Mouse (Mus musculus) Muller cell, postnatal 12 days (primary cell): ENCODE data around the gene Mtf1.
A peak's percentile ranks its signal among the peaks of the same experiment; 100 is the strongest.

Source experiments
- DNase-seq: peaks from one replicate; pipeline ENCODE4 v3.0.0-alpha.2; 2015; ENCODE audit errors: inconsistent ontology term

The Mtf1 gene

DNA sequence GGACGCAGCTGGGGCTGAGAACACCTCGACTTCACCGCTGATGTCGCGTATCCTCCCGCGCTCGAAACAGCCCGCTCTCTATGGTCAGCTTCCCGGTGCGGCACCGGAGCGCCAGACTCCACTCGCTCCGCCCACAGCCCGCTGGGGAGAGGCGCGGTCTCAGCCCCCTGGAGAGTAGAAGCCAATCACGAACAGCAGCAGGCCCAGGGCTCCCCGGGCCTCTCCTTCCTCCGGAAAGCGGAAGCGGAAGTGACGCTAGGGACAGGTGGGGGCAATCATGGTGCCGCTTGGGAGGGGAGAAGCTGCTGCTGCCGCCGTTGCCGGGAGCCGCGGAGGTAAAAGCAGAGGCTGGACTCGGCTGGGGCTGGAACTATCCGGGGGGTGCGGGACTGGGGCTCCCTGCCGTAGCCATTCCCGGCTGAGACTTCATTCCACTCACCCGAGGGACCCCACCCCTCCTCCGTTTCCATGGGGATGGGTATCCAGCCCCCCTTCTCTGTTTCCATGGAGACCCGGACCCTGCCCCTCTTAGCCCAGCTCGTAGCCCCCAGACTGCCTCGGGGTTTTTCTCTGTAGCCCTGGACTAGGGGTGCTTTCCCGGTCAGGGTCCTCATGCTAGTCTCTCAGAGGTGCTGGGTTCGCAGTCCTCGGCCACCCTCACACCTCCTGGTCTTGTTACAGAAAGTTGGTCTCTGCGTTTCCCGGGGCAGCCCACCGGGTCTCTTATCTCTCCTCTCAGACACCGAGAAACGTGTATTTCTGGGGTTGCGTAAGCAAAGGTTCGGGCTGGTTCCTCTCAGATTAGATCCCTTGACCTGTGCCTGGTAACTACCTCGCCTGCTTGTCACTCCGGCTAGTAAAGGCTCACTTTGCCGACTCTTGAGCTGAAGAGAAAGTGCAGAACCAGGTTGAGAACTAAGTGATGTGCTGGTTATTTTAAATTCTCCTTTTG, 681 bp downstream of the Mtf1 start:
- DNase-seq, result peak; percentile 98

DNA sequence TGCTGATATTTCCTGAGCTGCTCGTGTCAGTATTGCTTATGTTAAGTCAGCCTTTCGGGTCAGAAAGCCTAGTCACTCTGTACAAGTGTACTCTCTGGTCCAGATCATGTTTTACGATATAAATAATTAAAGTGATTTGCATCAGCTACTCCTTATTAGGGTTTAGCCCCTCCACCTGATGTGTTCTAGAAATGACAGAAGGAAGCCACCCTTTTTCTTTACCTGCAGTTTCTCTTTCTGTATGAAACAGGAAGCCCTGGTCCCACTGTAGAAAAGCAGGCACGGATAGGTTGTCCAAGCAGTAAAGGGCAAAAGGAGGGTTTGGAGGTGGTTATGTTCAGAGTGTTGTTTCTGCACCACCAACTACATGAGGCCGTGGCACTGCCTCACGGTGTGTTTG, 1.5 kb downstream of the Mtf1 start:
- no peak for DNase-seq

DNA sequence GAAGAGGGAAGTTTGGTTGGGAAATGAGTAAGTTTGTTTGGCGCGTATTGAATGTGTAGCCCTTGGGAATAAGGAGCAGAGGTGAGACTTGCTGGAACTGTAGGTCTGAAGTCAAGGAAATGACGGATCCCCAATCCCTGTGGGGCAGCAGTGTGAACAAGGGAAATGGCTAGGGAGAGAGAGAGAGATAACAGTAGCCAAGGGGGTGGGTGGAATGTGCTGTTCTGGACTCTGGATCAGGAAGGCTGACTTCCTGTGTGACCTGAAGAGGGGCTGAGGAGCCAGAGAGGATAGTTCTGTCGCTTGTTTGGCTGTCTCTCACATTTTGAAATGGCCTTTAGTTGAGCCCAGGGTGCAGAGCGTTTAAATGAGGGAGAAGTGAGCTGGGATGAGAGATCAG, 6.6 kb downstream of the Mtf1 start:
- DNase-seq, result no peak

DNA sequence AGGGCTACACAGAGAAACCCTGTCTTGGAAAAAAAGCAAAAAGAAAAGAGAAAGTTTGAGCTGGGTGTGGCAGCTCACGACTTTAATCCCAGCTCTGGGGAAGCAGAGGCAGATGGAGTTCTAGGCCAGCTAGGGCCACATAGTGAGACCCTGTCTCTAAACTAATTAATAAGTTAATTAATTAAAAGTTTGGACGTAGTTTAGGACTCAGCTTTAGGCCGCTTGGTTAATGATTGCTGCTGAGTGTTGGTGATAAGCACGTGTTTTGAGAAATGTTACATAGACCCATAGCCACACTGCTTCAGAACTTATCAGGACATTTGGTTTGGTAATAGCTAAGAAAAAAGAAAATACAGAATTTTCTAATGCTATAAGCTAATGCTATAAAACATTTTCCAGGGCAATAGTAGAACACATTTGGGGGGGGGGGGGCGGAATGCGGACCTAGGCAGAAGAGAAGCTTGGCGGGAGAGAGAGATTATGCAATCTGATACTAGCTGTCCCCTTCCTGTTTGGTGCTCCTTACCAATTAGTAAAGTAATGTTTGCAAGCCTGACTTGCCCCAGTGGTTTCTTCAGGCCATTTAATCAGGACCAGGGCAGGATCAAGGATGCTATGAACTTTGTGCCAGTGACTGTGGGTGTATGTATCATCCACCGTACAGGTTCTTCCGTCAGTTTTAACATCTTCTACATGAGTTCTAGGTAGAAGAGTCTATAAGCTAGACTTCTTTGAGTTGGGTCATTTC, 7.4 kb downstream of the Mtf1 start:
- no peak for DNase-seq

DNA sequence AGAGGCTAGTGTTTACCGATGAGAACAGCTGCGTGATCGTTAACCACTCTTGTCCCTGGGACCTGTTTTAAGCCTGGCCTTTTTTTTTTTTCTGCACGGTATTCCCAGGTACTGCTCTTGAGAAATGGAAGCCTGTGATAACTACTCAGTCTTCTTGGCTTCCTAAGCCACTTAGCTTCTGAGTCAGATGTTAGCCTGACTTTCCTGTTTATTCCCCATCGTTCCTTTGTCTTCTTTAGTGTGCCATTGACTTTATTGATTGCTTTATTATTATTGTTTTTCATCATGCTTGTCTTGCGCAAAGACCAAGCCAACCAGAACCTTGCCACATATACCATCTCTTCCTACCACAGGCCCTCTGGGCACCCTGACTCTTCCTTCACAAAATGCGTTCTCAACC, 8.2 kb downstream of the Mtf1 start:
- DNase-seq, result no peak

DNA sequence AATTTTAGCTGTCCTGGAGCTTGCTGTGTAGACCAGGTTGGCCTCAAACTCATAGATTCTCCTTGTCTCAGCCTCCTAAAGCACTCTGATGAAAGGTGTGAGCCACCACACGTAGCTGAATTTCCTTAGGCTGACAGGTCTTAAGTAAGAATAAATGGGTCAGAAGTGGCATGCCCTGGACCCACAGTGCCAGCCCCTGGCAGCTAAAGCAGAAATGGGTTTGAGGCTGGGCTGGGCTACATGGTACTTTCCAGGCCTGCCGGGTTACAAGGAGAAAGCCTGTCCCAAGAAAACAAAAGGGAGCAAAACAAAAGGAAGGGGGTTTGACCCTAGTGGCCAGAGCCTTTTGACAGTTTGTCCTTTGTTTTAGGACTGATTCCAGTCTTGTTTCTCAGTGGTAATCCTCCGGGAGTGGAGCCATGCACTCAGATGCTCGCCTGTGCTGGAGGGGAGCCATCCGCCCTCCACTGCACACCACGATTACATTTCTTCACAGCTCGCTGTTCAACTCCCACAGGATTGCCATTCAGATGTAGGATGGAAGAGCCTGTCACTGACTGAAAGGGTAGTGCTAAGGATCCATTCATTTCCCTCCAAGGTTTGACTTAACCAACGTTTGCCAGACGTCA, 9.6 kb downstream of the Mtf1 start:
- peak; percentile 83 for DNase-seq

DNA sequence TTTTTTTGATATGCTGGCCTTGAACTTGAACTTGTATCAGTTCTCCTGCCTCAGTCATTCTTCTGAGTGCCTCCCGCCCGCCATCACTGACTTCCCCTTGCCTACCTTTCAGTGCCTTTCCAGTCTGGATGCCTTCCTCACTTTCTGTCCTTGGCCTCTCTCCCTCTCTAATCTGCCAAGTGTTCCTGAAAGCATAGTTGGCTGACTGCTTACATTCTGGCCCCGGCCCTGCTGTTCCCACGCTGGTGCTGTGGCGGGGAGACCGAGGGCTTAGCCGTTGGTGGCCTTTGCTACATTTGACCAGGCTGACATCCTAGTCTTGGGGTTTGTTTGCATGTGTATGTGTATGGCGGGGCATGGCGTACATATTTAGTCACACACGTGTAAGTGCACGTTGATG, 14.0 kb downstream of the Mtf1 start:
- DNase-seq, result peak; percentile 34

DNA sequence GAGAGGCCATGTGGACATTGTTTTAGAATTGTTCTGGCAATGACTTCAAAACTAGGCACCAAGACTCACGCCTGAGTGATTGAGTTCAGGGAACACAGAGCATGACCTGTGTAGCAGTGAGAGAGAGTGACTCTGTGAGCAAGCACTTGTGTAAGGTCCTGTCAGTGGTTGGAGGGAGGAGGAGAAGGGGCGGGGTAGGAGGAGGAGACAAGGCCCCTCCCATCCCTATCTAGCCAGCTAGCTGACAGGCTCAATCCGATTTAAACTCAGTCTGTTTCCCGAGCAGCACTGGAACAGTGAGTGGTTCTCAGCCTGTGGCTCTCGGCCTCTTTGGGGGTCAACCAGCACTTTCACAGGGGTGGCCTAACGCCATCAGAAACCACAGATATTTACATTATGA, 15.9 kb downstream of the Mtf1 start:
- peak; percentile 88 for DNase-seq

DNA sequence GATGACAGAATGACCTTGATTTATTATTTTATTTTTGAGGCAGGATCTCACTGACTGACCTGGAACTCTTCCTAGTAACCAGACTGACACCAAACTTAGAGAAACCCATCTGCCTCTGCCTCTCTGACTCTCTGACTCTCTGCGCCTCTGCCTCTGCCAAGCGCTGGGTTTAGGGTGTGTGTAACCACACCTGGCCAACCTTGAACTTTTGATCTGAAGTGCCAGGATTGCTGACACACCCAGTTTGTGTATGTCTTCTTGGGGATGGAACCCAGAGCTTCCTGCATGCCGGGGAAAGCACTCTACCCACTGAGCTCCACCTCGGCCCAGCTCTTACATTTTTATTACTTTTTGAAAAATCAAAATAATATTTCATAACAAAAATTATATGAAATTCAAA, 16.9 kb downstream of the Mtf1 start:
- DNase-seq, result no peak

DNA sequence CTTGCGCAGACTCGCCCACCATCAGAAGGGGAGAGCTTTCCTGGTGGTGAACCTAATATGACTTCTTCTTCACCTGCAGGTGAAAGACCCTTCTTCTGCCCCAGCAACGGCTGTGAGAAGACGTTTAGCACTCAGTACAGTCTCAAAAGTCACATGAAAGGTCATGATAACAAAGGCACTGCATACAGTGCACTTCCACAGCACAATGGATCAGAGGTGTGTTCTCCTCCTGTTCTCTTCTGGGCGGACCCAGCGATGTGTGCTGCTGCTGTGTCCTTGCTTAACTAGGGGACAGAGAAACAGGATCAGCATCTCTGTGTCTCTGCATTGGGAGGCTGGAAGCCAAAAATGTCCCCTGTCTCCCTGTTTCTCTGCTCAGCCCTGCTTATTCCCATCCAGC, 23.1 kb downstream of the Mtf1 start:
- no peak for DNase-seq

DNA sequence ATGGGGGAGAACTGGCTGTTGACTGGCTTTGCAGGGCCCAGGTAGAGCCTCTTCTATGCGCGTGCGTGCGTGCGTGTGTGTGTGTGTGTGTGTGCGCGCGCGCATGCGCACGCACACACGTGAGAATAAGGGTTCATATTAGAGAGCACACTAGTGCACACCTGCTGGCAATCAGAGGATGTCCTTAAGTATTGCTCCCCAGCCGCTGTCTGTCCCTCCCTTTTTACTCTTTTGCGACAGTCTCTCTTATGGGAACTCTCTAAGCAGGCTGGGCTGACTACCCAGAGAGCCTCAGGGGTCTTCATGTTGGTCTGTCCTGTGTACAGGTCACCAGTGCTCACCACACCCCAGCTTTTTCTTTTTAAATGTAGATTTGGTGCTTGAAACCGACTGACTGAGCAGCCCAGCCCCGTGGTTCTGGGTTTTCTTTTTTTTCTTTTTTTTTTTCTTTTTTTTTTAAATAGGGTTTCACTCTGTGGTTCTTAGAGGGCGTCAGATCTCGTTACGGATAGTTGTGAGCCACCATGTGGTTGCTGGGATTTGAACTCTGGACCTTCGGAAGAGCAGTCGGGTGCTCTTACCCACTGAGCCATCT, 23.6 kb downstream of the Mtf1 start:
- DNase-seq, result no peak

DNA sequence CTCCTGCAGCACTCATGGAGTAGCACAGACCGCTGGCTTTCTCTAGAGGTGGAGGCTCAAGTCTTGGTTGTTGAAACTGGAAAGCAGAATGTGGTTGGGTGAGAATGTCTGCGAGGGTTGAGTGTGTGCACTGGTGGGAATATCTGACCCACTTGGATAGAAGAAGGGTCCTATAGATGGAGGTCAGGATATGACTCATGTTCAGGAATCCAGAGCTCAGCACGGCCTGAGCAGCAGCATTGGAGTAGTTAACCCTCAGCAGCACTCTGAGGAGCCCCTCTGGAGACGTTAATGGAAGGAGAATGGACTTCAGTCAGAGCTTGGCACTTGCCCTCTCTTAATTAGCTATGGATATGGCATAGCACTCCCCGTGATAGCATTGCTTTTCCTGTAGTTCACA, 27.8 kb downstream of the Mtf1 start:
- DNase-seq, result peak; percentile 73

DNA sequence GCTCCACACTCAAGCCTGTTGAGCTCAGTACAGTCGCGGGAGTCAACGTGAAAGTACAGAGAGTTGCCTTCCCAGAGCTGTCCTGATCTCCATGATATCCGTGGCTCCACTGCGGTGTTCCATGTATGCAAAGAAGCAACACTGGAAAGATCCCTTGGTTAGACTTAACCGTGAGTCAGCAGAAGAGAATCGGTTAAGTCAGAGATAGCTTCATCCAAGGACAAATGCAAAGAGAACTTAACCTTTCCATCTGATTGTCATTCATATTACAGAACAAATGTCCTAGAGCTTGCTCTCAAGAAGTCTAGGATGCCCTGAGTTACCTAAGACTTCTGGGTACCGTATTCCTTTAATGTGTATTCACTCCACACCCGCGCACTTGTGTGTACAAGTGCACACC, 30.9 kb downstream of the Mtf1 start:
- no peak for DNase-seq

DNA sequence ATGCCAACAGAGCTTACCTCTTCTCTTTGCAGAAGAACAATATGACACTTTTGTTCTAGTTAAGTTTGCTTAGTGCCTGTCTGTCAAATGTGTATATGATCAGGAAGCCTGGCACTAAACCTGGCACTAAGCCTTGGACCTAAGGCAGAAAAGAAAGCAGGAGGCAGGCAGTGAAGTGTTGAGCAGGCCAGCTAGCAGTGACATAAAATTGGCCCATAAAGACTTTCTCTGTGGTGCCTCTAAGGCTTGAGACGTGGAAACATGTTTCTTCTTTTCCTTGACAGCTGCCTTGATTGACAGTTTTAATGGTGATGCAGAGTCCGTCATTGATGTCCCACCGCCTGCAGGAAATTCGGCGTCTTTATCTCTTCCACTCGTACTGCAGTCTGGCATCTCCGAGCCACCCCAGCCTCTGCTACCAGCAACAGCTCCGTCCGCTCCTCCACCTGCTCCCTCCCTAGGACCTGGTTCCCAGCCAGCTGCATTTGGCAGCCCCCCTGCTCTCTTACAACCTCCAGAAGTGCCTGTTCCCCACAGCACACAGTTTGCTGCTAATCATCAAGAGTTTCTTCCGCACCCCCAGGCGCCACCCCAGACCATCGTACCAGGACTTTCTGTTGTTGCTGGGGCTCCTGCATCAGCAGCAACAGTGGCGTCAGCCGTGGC, 36.3 kb downstream of the Mtf1 start:
- DNase-seq, result no peak

DNA sequence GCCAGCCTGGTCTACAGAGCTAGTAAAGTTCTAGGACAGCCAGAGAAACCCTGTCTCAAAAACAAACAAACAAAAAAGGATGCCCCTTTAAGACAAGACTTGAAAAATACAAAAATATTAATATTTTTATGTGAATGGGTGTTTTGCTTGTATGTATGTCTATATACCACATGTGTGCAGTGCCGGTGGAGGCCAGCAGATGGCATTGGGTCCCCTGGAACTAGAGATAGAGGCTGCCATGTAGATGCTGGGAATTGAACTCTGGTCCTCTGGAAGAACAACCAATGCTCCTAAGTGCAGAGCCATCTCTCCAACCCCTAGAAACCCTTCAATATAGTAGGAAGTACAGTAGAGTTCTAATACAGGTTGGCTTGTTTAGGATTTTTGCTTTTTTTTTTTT, 39.1 kb downstream of the Mtf1 start:
- DNase-seq, result no peak

DNA sequence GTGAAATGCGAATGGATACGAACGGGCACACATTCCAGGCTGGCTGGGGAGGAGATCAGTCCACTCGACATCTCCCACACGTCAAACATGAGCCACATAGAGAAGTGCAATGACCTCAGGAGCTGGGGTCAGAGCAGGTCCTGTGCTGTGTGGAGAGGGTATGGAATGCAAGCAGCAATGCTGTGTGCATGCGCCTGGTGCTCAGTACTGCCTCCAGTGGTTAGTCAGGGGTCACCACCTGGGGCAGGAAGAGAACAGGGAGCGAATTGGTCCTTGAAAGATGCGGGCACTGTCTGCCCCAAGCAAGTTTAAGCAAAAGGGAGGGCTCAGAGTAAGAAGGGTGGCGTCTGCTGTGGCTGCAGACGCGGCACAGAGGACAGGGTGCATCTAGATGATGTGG, 41.6 kb downstream of the Mtf1 start:
- peak; percentile 14 for DNase-seq

DNA sequence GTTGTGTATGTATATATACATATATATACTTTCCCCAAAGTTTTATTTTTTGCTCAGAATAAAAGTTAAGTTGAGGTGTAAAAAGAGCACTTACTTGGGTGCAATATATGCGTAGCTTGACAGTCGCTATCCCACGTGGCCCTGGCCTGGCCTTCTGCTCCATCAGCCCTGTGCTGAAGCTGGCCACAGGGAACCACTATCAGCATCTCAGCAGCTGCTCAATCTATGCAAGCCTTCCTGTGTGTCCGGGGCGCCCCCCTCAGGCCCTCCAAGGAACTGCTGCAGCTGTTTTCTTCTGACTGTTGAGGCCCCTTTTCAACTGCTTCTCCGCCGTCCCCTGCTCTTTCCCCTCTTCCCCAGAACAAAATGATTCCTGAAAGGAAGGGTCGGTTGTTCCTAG, 45.7 kb downstream of the Mtf1 start:
- peak; percentile 89 for DNase-seq

DNA sequence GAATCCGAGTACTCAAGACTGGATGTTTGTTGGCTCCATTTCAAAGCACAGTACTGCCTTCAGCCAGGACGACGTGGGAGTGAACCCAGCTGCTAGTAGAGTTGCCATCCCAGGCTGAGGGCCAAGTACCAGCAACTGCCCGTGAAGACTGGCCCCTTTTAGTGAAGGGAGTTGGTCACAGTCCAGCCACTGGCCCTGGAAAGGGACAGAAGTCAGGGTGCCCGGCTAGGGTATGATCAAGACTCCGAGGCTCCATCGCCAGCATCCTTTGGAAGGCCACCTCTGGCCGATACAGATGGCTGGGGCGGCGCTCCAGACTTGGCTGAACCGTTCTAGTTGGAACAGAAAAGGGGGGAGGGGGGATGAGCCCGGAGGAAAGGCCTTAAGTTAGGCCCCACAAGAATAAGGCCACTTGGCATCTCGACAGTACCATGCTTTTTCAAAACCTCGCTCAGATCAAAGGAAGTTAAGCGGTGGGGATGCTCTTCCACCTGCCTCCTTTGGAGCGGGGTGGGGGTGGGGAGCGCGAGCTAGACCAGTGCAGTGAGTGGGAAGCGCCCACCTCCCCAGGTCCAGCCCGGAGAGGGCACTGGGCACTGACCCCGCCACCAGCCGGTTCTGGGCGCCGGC, 47.8 kb downstream of the Mtf1 start:
- peak; percentile 77 for DNase-seq

DNA sequence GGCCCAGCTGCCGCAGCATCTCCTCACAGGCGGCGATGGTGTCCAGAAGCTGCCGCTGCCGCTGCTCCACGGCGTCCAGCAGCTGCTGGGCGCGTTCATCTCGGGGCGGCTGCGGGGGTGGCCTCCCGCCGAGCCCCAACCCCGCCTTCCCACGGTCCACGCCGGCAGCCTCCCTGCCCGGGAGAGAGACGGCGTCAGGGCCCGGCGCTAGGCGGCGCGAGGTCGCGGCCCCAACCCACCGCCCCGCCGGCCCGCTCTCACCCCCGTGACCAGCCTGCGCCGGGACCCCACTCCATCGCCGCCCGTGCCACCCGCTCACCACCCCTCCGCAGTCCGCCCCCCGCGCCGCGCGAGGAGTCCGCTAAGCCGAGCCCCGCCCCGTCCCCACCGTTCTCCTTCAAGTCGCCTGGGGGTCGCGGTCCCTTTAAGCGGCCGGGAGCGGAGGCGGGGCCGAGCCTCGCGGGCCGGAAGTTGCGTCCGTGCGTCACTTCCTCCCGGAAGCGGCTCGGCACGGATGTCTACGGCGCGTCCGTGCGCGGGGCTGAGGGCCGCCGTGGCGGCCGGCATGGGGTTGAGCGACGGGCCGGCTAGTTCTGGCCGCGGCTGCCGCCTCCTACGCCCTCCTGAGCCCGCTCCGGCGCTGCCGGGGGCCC, 48.5 kb downstream of the Mtf1 start, which contains the start of gene Yrdc:
TSS of gene Yrdc (plus strand) at position 419 of the 653 bp plus-strand sequence.
- peak; percentile 97 for DNase-seq

DNA sequence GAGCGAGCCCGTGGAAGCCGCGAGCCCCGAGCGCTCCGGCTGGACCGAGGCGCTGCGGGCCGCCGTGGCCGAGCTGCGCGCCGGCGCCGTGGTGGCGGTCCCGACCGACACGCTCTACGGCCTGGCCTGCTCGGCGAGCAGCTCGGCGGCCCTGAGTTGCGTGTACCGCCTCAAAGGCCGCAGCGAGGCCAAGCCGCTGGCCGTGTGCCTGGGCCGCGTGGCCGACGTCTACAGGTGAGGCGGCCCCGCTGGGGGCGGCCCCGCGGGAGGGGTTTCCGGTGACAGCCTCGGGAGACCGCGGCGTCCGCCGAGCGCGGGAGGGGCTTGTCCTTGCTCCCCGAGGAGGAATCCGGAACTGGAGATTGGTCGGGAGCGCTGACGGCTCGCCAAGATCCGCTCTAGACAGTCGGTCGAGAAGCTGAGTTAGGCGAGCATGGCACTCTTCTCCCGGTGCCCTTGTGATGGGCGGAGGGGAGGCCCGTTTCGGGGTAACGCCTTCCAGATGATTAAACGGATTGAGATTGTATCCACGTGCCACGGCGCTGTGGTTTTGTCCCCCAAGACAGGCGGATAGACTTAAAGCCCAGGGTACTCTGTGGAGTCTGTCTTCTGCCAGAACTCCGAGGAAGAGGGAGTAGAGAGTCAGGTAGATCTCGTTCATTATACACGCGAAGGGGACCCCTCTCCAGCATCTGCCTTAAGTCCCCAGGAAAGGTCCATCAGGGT, 49.2 kb downstream of the Mtf1 start, which contains the start of gene 1110065P20Rik:
TSS of gene 1110065P20Rik (minus strand) at position 264 of the 726 bp plus-strand sequence.
- DNase-seq, result peak; percentile 80
